8 mouse cellular contexts compared by ENCODE assay signal in the genomic region with DNA sequence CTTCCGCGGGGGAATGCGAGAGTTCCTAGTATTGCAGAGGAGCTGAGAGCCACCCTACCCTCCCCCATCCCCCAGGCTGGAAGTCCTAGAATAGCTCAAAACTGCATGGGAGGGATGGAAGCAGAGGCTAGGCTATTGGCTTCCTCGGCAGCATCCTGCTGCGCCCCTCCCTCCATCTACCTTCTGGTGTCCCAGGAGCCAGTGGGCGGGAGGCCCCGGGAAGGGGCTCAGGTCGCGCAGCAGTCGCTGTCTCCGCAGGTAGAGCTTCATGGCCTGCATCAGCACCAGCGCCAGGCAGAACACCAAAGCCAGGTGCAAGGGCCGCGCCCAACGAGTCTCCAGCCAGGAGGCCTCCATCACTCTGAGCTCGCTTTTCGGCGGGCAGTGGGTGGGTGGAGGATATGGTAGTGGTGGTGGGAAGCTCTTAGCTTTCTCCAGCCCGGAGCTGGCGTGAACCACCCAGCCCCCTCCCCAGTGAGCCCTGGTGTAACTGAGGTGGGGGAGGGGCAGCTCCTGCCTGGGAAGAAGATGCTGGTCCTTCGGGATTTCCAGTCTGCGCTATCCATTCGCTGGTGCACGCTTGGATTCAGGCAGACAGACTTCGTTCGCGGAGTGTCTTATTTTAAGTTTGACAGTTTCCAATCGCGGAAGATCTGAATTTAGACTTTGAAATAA. TPM values are rescaled to one million over a fixed set of nuclear protein-coding genes. Genes with fewer than 3 reads are reported as not detected.
DNase-seq lines count a peak whose midpoint lies in the region; ATAC-seq lines count a peak whose summit lies in the region.

A gene (minus strand): TSS at position 661 of the 675 bp plus-strand sequence.

- H3K36me3 ChIP-seq in hindbrain, embryonic 15.5 days: no peaks in the 10 kb centered on the region
- no peaks in the 10 kb centered on the region for H3K36me3 ChIP-seq in limb, embryonic 12.5 days

- WGBS in hindbrain, embryonic 15.5 days: under 1% methylated on average over 29 of the region's 29 CpGs
- WGBS in limb, embryonic 12.5 days: under 1% methylated on average over 29 of the region's 29 CpGs

- peak; percentile 93 for ATAC-seq in hindbrain, embryonic 15.5 days (ENCODE audit: low FRiP score, low read depth)
- 0 out of 2 replicates have a peak, but pooled peaks have one; percentile 56 for ATAC-seq in limb, embryonic 12.5 days (ENCODE audit: insufficient number of reproducible peaks, insufficient read depth, low FRiP score, low TSS enrichment, low read depth)

- H3K4me1 ChIP-seq in hindbrain, embryonic 15.5 days (replicated peaks): peaks cover 14% of the 10 kb centered on the region
- peaks cover 8% of the 10 kb centered on the region; the same call in 1 of the 2 replicates for H3K4me1 ChIP-seq in limb, embryonic 12.5 days (replicated peaks)

- DNase-seq in kidney, postnatal 4 days: peak; percentile 2 to 5
- DNase-seq in kidney, postnatal 14 days: no peak
- peak; percentile 37 for DNase-seq in embryo, embryonic 9.5 days (ENCODE audit: extremely low spot score)
- DNase-seq in right cerebral cortex, postnatal 25 days: peak; percentile 81
- no peak for DNase-seq in B cell, adult 2 months
- no peak for DNase-seq in adrenal gland, adult 18-20 months (ENCODE audit: low spot score in 2 of 2)

- peak within 1 kb of the TSS; percentile 86 for H3K27ac ChIP-seq in hindbrain, embryonic 15.5 days (replicated peaks)
- no peak within 1 kb of the TSS for H3K27ac ChIP-seq in limb, embryonic 12.5 days

- H3K4me2 ChIP-seq in hindbrain, embryonic 15.5 days: peak within 1 kb of the TSS; percentile 73
- peak within 1 kb of the TSS; percentile 44 for H3K4me2 ChIP-seq in limb, embryonic 12.5 days

- H3K27me3 ChIP-seq in hindbrain, embryonic 15.5 days: 0 out of 2 replicates have a peak, but pooled peaks cover 2% of the 10 kb centered on the region
- H3K27me3 ChIP-seq in limb, embryonic 12.5 days: peaks cover 42% of the 10 kb centered on the region

- no peaks in the 10 kb centered on the region for H3K9me3 ChIP-seq in hindbrain, embryonic 15.5 days
- no peaks in the 10 kb centered on the region for H3K9me3 ChIP-seq in limb, embryonic 12.5 days

- peak within 1 kb of the TSS; percentile 68 for H3K9ac ChIP-seq in hindbrain, embryonic 15.5 days
- H3K9ac ChIP-seq in limb, embryonic 12.5 days (replicated peaks): no peak within 1 kb of the TSS

- H3K4me3 ChIP-seq in hindbrain, embryonic 15.5 days: peak within 1 kb of the TSS; percentile 56
- H3K4me3 ChIP-seq in limb, embryonic 12.5 days (replicated peaks): peak within 1 kb of the TSS; percentile 15; the same call in 1 of the 2 replicates

RNA-seq across cellular contexts. Expression of the gene that starts here (rescaled TPM):
- 10.6 and 11.5 TPM in 2 replicates for polyA plus RNA-seq in hindbrain, embryonic 15.5 days (2015; fragmentation: Nextera tagmentation; extraction: Ambion mirVana)
- polyA plus RNA-seq in limb, embryonic 12.5 days (2016; fragmentation: Nextera tagmentation; extraction: Ambion mirVana): not detected in 2 replicates
- total RNA-seq in adrenal gland, adult 18-20 months (2021): not detected

Comparison
In these comparisons a context has a peak if more than half of its experiments do, and no peak if none do; other contexts are left out.
1. RNA of the gene that starts here (polyA plus RNA-seq): 10.6 to 11.5 TPM in hindbrain, embryonic 15.5 days; not detected in limb, embryonic 12.5 days; every median in the first group is over 10 times any median in the second.
2. DNase-seq: peak in kidney, postnatal 4 days (2 of 2), embryo, embryonic 9.5 days (single experiment) and right cerebral cortex, postnatal 25 days (single experiment); none in kidney, postnatal 14 days (single experiment), B cell, adult 2 months (0 of 2) and adrenal gland, adult 18-20 months (0 of 2).
3. Peak in ATAC-seq, H3K4me3 ChIP-seq and H3K4me2 ChIP-seq in limb, embryonic 12.5 days; RNA of the gene not detected or under 1 TPM.